Mouse (Mus musculus): Measurements from ENCODE around the gene Gm20388. TPM values are rescaled to one million over a fixed set of nuclear protein-coding genes. Genes with fewer than 3 reads are reported as not detected.

Gene Gm20388
- total and polyA plus RNA-seq, 3 experiments = 0.02 to 0.05 TPM; not detected in 1

- H3K4me1 ChIP-seq (ENCODE audit: insufficient read depth, low read depth, low read length) = peaks cover 5% of the 10 kb centered on the region; the same call in 1 of the 2 replicates
- no peak overlapping the region for H3K4me3 ChIP-seq (ENCODE audit: low read depth, low read length)
- no peak for ATAC-seq (ENCODE audit: extremely low read depth, insufficient number of reproducible peaks, low FRiP score, poor library complexity, severe bottlenecking)
- peaks cover 86% of the 10 kb centered on the region for H3K36me3 ChIP-seq (replicated peaks)
- no peak for DNase-seq (ENCODE audit: low spot score)
- H3K27me3 ChIP-seq (ENCODE audit: insufficient read depth, low read length) = no peaks in the 10 kb centered on the region
- TF ChIP-seq GATA2 (IDR thresholded peaks at IDR 0.05; ENCODE audit: borderline replicate concordance, low read depth, low read length) (no peak), POLR2AphosphoS5 (IDR thresholded peaks at IDR 0.05; ENCODE audit: insufficient replicate concordance, low read depth, low read length) (no peak), CTCF (IDR thresholded peaks at IDR 0.05; ENCODE audit: low read depth, low read length) (no peak), TAL1 (conservative IDR thresholded peaks at IDR 0.05; ENCODE audit: low read depth, low read length) (no peak), GATA1 (IDR thresholded peaks at IDR 0.05; ENCODE audit: borderline replicate concordance, low read length) (no peak)
- no peaks in the 10 kb centered on the region for H3K9me3 ChIP-seq (replicated peaks)
These were observed 4135.2 kb downstream of the Gm20388 start for GRCm38 (mm10) chr8:124045856-124046255.

DNA sequence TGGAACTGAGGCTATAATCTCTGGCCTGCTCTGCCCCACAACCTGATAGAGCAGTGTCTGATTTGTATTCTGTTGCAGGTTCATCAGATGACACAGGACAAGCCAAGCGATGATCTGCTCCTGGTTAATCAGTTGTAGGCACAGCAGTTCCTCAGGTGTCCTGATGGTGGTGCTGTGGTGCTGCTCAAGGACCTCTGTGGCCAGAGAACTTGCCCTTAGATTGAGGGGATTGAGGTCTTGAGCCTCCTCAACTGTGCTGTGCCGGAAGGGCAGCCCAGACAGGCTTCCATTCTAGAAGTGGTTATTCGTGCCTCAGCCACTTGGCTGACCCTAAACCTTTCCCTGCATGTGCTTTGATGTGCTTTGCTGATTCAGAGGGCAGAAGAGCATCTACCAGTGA is 4141.5 kb downstream of the Gm20388 start:
- no peaks in the 10 kb centered on the region for H3K4me1 ChIP-seq (ENCODE audit: insufficient read depth, low read depth, low read length)
- H3K4me3 ChIP-seq (ENCODE audit: low read depth, low read length) = no peak overlapping the region
- H3K36me3 ChIP-seq (replicated peaks) = peaks cover 46% of the 10 kb centered on the region
- H3K9me3 ChIP-seq (replicated peaks) = no peaks in the 10 kb centered on the region
- TF ChIP-seq TAL1 (conservative IDR thresholded peaks at IDR 0.05; ENCODE audit: low read depth, low read length) (no peak), CTCF (IDR thresholded peaks at IDR 0.05; ENCODE audit: low read depth, low read length) (peak; percentile 92), POLR2AphosphoS5 (IDR thresholded peaks at IDR 0.05; ENCODE audit: insufficient replicate concordance, low read depth, low read length) (no peak), GATA2 (IDR thresholded peaks at IDR 0.05; ENCODE audit: borderline replicate concordance, low read depth, low read length) (no peak), GATA1 (IDR thresholded peaks at IDR 0.05; ENCODE audit: borderline replicate concordance, low read length) (no peak)
- ATAC-seq (ENCODE audit: extremely low read depth, insufficient number of reproducible peaks, low FRiP score, poor library complexity, severe bottlenecking) (peak; percentile 31; the same call in 1 of the 2 replicates), DNase-seq (ENCODE audit: low spot score) (no peak)
- H3K27me3 ChIP-seq (ENCODE audit: insufficient read depth, low read length) = peaks cover under 1% of the 10 kb centered on the region; the same call in 1 of the 2 replicates

- DNase-seq (ENCODE audit: low spot score) (no peak), ATAC-seq (ENCODE audit: extremely low read depth, insufficient number of reproducible peaks, low FRiP score, poor library complexity, severe bottlenecking) (no peak)
- Histone ChIP-seq H3K9me3 (replicated peaks) (no peaks in the 10 kb centered on the region), H3K27me3 (ENCODE audit: insufficient read depth, low read length) (peaks cover 4% of the 10 kb centered on the region; the same call in 1 of the 2 replicates), H3K4me1 (ENCODE audit: insufficient read depth, low read depth, low read length) (no peaks in the 10 kb centered on the region), H3K36me3 (replicated peaks) (peaks cover 41% of the 10 kb centered on the region), H3K4me3 (ENCODE audit: low read depth, low read length) (no peak overlapping the region)
- no peak for TF ChIP-seq GATA1 (IDR thresholded peaks at IDR 0.05; ENCODE audit: borderline replicate concordance, low read length)
- no peak for TF ChIP-seq CTCF (IDR thresholded peaks at IDR 0.05; ENCODE audit: low read depth, low read length)
- TF ChIP-seq TAL1 (conservative IDR thresholded peaks at IDR 0.05; ENCODE audit: low read depth, low read length) = no peak
- no peak for TF ChIP-seq GATA2 (IDR thresholded peaks at IDR 0.05; ENCODE audit: borderline replicate concordance, low read depth, low read length)
- no peak for TF ChIP-seq POLR2AphosphoS5 (IDR thresholded peaks at IDR 0.05; ENCODE audit: insufficient replicate concordance, low read depth, low read length)
These were observed 4141.9 kb downstream of the Gm20388 start for GRCm38 (mm10) chr8:124052568-124052967.

- Histone ChIP-seq H3K4me1 (ENCODE audit: insufficient read depth, low read depth, low read length) (no peaks in the 10 kb centered on the region), H3K4me3 (ENCODE audit: low read depth, low read length) (no peak overlapping the region), H3K36me3 (replicated peaks) (peaks cover 11% of the 10 kb centered on the region), H3K27me3 (ENCODE audit: insufficient read depth, low read length) (peaks cover 8% of the 10 kb centered on the region; the same call in 1 of the 2 replicates), H3K9me3 (replicated peaks) (no peaks in the 10 kb centered on the region)
- ATAC-seq (ENCODE audit: extremely low read depth, insufficient number of reproducible peaks, low FRiP score, poor library complexity, severe bottlenecking) = no peak
- no peak for DNase-seq (ENCODE audit: low spot score)
- TF ChIP-seq GATA2 (IDR thresholded peaks at IDR 0.05; ENCODE audit: borderline replicate concordance, low read depth, low read length) = no peak
- no peak for TF ChIP-seq CTCF (IDR thresholded peaks at IDR 0.05; ENCODE audit: low read depth, low read length)
- no peak for TF ChIP-seq TAL1 (conservative IDR thresholded peaks at IDR 0.05; ENCODE audit: low read depth, low read length)
- no peak for TF ChIP-seq POLR2AphosphoS5 (IDR thresholded peaks at IDR 0.05; ENCODE audit: insufficient replicate concordance, low read depth, low read length)
- TF ChIP-seq GATA1 (IDR thresholded peaks at IDR 0.05; ENCODE audit: borderline replicate concordance, low read length) = no peak
These were observed 4146.4 kb downstream of the Gm20388 start for GRCm38 (mm10) chr8:124056832-124057655.

GRCm38 (mm10) chr8:124066325-124067058 is 4155.9 kb downstream of the Gm20388 start:
- Histone ChIP-seq H3K9me3 (replicated peaks) (no peaks in the 10 kb centered on the region), H3K36me3 (replicated peaks) (no peaks in the 10 kb centered on the region), H3K27me3 (ENCODE audit: insufficient read depth, low read length) (no peaks in the 10 kb centered on the region; the same call in 1 of the 2 replicates), H3K4me1 (ENCODE audit: insufficient read depth, low read depth, low read length) (no peaks in the 10 kb centered on the region), H3K4me3 (ENCODE audit: low read depth, low read length) (no peak overlapping the region)
- DNase-seq (ENCODE audit: low spot score) (no peak), ATAC-seq (ENCODE audit: extremely low read depth, insufficient number of reproducible peaks, low FRiP score, poor library complexity, severe bottlenecking) (no peak)
- TF ChIP-seq POLR2AphosphoS5 (IDR thresholded peaks at IDR 0.05; ENCODE audit: insufficient replicate concordance, low read depth, low read length) (no peak), TAL1 (conservative IDR thresholded peaks at IDR 0.05; ENCODE audit: low read depth, low read length) (no peak), GATA1 (IDR thresholded peaks at IDR 0.05; ENCODE audit: borderline replicate concordance, low read length) (no peak), CTCF (IDR thresholded peaks at IDR 0.05; ENCODE audit: low read depth, low read length) (no peak), GATA2 (IDR thresholded peaks at IDR 0.05; ENCODE audit: borderline replicate concordance, low read depth, low read length) (no peak)

All from G1E (cell line).